Mouse (Mus musculus) CH12.LX (cell line): ENCODE results near the gene Oas3. TPM values are rescaled to one million over a fixed set of nuclear protein-coding genes. Genes with fewer than 3 reads are reported as not detected.

Experiments
- DNase-seq: peaks from one replicate; pipeline ENCODE4 v3.0.0-alpha.2; 2013; ENCODE audit errors: extremely low read depth
- H3K27ac ChIP-seq: 2 replicates; pipeline ENCODE4 v1.5.1; 2012; ENCODE audit warnings: low read depth, mild to moderate bottlenecking, control low read depth, moderate library complexity; ENCODE audit not compliant: insufficient read depth
- H3K27me3 ChIP-seq: replicated peaks from 2 replicates; pipeline ENCODE3; 2012; ENCODE audit warnings: inconsistent platforms
- H3K36me3 ChIP-seq, 2 experiments: replicated peaks in 1 of 2; 2 replicates each; pipeline versions ENCODE3 to v1.6.1; 2012; ENCODE audit warnings: inconsistent platforms in 1 of 2, low read length in 1 of 2, mild to moderate bottlenecking in 1 of 2, mixed read lengths in 1 of 2, moderate library complexity in 1 of 2; ENCODE audit not compliant: control insufficient read depth in 1 of 2, insufficient read depth in 1 of 2
- H3K4me1 ChIP-seq, 2 experiments: 2 replicates each; pipeline ENCODE4 v1.6.1; 2012; ENCODE audit warnings: inconsistent platforms in 1 of 2, moderate library complexity in 1 of 2; ENCODE audit not compliant: insufficient read depth in 2 of 2, control insufficient read depth in 1 of 2
- H3K4me2 ChIP-seq: 2 replicates; pipeline ENCODE4 v1.6.1; 2012; ENCODE audit warnings: low read depth, mild to moderate bottlenecking, control low read depth; ENCODE audit not compliant: poor library complexity, insufficient read depth, severe bottlenecking
- H3K4me3 ChIP-seq, 3 experiments: fragments of 150-350 bp in 1 of 3; sonication (generic) in 1 of 3; replicated peaks in 1 of 3; 2 replicates each; pipeline versions ENCODE3 to v1.5.1; 2011 to 2012; ENCODE audit warnings: low read depth in 2 of 3, low read length in 2 of 3, mild to moderate bottlenecking in 2 of 3, moderate library complexity in 2 of 3, control low read depth in 1 of 3, improper control_type of control experiment in 1 of 3, inconsistent platforms in 1 of 3, mixed read lengths in 1 of 3; ENCODE audit not compliant: poor library complexity in 1 of 3
- H3K79me2 ChIP-seq: replicated peaks from 2 replicates; pipeline ENCODE4 v1.6.1; 2012; ENCODE audit warnings: mild to moderate bottlenecking, moderate library complexity; ENCODE audit not compliant: control insufficient read depth, poor library complexity, insufficient read depth, severe bottlenecking; ENCODE audit errors: extremely low read depth
- H3K9ac ChIP-seq: 2 replicates; pipeline ENCODE4 v1.6.1; 2012; ENCODE audit warnings: low read depth, mild to moderate bottlenecking, control low read depth, moderate library complexity; ENCODE audit not compliant: insufficient read depth
- H3K9me3 ChIP-seq: replicated peaks from 2 replicates; pipeline ENCODE3; 2012; ENCODE audit warnings: low read length, inconsistent platforms, mixed read lengths
- CTCF ChIP-seq, 2 experiments: IDR thresholded peaks in 1 of 2; conservative IDR thresholded peaks in 1 of 2; 2 replicates each; pipeline ENCODE4 v1.5.1; 2011 to 2012; ENCODE audit warnings: low read depth in 2 of 2, low read length in 2 of 2, improper control_type of control experiment in 1 of 2, inconsistent platforms in 1 of 2, mild to moderate bottlenecking in 1 of 2, moderate library complexity in 1 of 2
- E2F4 ChIP-seq: IDR thresholded peaks from 2 replicates; pipeline ENCODE4 v1.6.1; 2011; ENCODE audit warnings: low read depth, low read length, improper control_type of control experiment; ENCODE audit not compliant: insufficient replicate concordance
- ELF1 ChIP-seq: IDR thresholded peaks from 2 replicates; pipeline ENCODE4 v1.6.1; 2014; ENCODE audit warnings: low read depth, mild to moderate bottlenecking, inconsistent platforms, low read length, improper control_type of control experiment
- IRF4 ChIP-seq: IDR thresholded peaks from 2 replicates; pipeline ENCODE4 v1.6.1; 2014; ENCODE audit warnings: low read depth, mild to moderate bottlenecking, inconsistent platforms, low read length, improper control_type of control experiment
- MEF2A ChIP-seq: IDR thresholded peaks from 2 replicates; pipeline ENCODE4 v1.6.1; 2014; ENCODE audit warnings: low read depth, mild to moderate bottlenecking, inconsistent platforms, low read length, improper control_type of control experiment, borderline replicate concordance
- MYC ChIP-seq: IDR thresholded peaks from 2 replicates; pipeline ENCODE4 v1.6.1; 2011; ENCODE audit warnings: low read depth, mild to moderate bottlenecking, improper control_type of control experiment, low read length
- POLR2A ChIP-seq: IDR thresholded peaks from 2 replicates; pipeline ENCODE4 v1.6.1; 2011; ENCODE audit warnings: low read depth, mild to moderate bottlenecking, improper control_type of control experiment, low read length
- POLR2AphosphoS2 ChIP-seq: IDR thresholded peaks from 2 replicates; pipeline ENCODE4 v1.6.1; 2011; ENCODE audit warnings: low read depth, low read length, improper control_type of control experiment
- RAD21 ChIP-seq: IDR thresholded peaks from 2 replicates; pipeline ENCODE4 v1.6.1; 2011; ENCODE audit warnings: low read depth, mild to moderate bottlenecking, low read length, improper control_type of control experiment, moderate library complexity
- SIN3A ChIP-seq: IDR thresholded peaks from 2 replicates; pipeline ENCODE4 v1.6.1; 2012; ENCODE audit warnings: low read length, improper control_type of control experiment, inconsistent platforms
- SMC3 ChIP-seq: IDR thresholded peaks from 2 replicates; pipeline ENCODE4 v1.6.1; 2011; ENCODE audit warnings: low read depth, low read length, improper control_type of control experiment
- TBP ChIP-seq: conservative IDR thresholded peaks from 2 replicates; pipeline ENCODE4 v1.6.1; 2011; ENCODE audit warnings: low read depth, low read length, improper control_type of control experiment
- TCF12 ChIP-seq: IDR thresholded peaks from 2 replicates; pipeline ENCODE4 v1.6.1; 2014; ENCODE audit warnings: low read depth, mild to moderate bottlenecking, inconsistent platforms, low read length, improper control_type of control experiment
- ZC3H11A ChIP-seq: IDR thresholded peaks from 2 replicates; pipeline ENCODE4 v1.6.1; 2012; ENCODE audit warnings: low read depth, mild to moderate bottlenecking, inconsistent platforms, low read length, improper control_type of control experiment
- dilution Hi-C: fragments of 300-500 bp; cut with MboI; formaldehyde crosslinking; loops from 2 replicates; pipeline ENCODE4 v1.14.3; 2020; ENCODE audit warnings: low sequenced_read_pairs; ENCODE audit not compliant: extremely low pct_unique_long_range_greater_than_20kb, extremely low pct_ligation_motif_present
- in situ Hi-C: fragments of 300-500 bp; cut with MboI; formaldehyde crosslinking; loops from 3 replicates; pipeline ENCODE4 v1.14.3; 2019; ENCODE audit warnings: low sequenced_read_pairs, low pct_ligation_motif_present, low pct_unique_long_range_greater_than_20kb, mixed read lengths
- polyA plus RNA-seq: library from polyadenylated mRNA; unstranded; fragments of >175 nt; gene quantifications from 2 replicates; pipeline ENCODE4 v1.2.1, GENCODE M21; 2012; ENCODE audit warnings: low read depth; ENCODE audit not compliant: insufficient read length
- total RNA-seq, 2 experiments: library from RNA; depleted of rRNA; stranded (reverse); fragments of 300-350 nt in 1 of 2; fragments of >200 nt in 1 of 2; gene quantifications; 2 replicates each; pipeline ENCODE4 v1.2.3; 2012 to 2014

Oas3 gene
- total and polyA plus RNA-seq, 3 experiments = 0.30 TPM; not detected in 2

GRCm38 (mm10) chr5:120718600-120719378 is 58.7 kb downstream of the Oas3 start:
- Histone ChIP-seq H3K27me3 (peaks cover 19% of the 10 kb centered on the region), H3K36me3 (no peaks in the 10 kb centered on the region), H3K4me1 (peaks cover 0 to 10% of the 10 kb centered on the region in 2 experiments; a peak in 2 of 4 replicates), H3K4me3 (no peak overlapping the region), H3K27ac (no peak overlapping the region), H3K9ac (no peak overlapping the region), H3K79me2 (no peaks in the 10 kb centered on the region), H3K4me2 (no peak overlapping the region), H3K9me3 (peaks cover 23% of the 10 kb centered on the region)
- dilution Hi-C loops = no loop called here
- in situ Hi-C loops = loop anchor here (25.0 kb wide), 1 partner anchor 206 kb away; the partner anchor contains the start of genes Plbd2 and Slc8b1
- DNase-seq = no peak
- TF ChIP-seq CTCF (conservative IDR thresholded peaks at IDR 0.05 in 1 of 2, IDR thresholded peaks at IDR 0.05 in 1 of 2; ENCODE audit: low read depth in 2 of 2, low read length in 2 of 2) (0 out of 4 replicates have a peak, but pooled peaks of 1 of the 2 experiments have one; percentile 11), POLR2A (no peak)

GRCm38 (mm10) chr5:120717136-120717535 is 60.3 kb downstream of the Oas3 start:
- in situ Hi-C loops = loop anchor here (25.0 kb wide), 1 partner anchor 205 kb away; the partner anchor contains the start of genes Plbd2 and Slc8b1
- H3K27ac ChIP-seq = no peak overlapping the region
- peaks cover 13% of the 10 kb centered on the region for H3K27me3 ChIP-seq
- H3K4me2 ChIP-seq = no peak overlapping the region
- dilution Hi-C loops = no loop called here
- H3K79me2 ChIP-seq = no peaks in the 10 kb centered on the region
- no peak overlapping the region for H3K9ac ChIP-seq
- peaks cover 0 to 11% of the 10 kb centered on the region in 2 experiments; a peak in 2 of 4 replicates for H3K4me1 ChIP-seq
- H3K36me3 ChIP-seq = no peaks in the 10 kb centered on the region
- peaks cover 21% of the 10 kb centered on the region for H3K9me3 ChIP-seq
- H3K4me3 ChIP-seq = no peak overlapping the region
- no peak for DNase-seq
- no peak for TF ChIP-seq TCF12
- no peak for TF ChIP-seq POLR2AphosphoS2
- no peak for TF ChIP-seq E2F4
- no peak for TF ChIP-seq MEF2A
- TF ChIP-seq TBP = no peak

GRCm38 (mm10) chr5:120714314-120714713 is 63.1 kb downstream of the Oas3 start:
- no peak overlapping the region for H3K4me3 ChIP-seq
- peaks cover 6% of the 10 kb centered on the region for H3K9me3 ChIP-seq
- H3K27me3 ChIP-seq = peaks cover 11% of the 10 kb centered on the region
- H3K27ac ChIP-seq = no peak overlapping the region
- no peaks in the 10 kb centered on the region for H3K79me2 ChIP-seq
- H3K36me3 ChIP-seq = no peaks in the 10 kb centered on the region
- H3K4me1 ChIP-seq = peaks cover 9 to 21% of the 10 kb centered on the region in 2 experiments; a peak in 3 of 4 replicates
- TF ChIP-seq MYC (no peak), SMC3 (peak; percentile 96), CTCF (conservative IDR thresholded peaks at IDR 0.05 in 1 of 2, IDR thresholded peaks at IDR 0.05 in 1 of 2; ENCODE audit: low read depth in 2 of 2, low read length in 2 of 2) (peak; percentile 72 to 96), SIN3A (no peak), MEF2A (no peak), IRF4 (0 out of 2 replicates have a peak, but pooled peaks have one; percentile 13), RAD21 (peak; percentile 93), ELF1 (peak; percentile 59), ZC3H11A (peak; percentile 82)
- peak; percentile 71 for DNase-seq
- H3K4me2 ChIP-seq = 0 out of 2 replicates have a peak overlapping the region, but pooled peaks have one; percentile 19
- dilution Hi-C loops = no loop called here
- no peak overlapping the region for H3K9ac ChIP-seq
- in situ Hi-C loops = loop anchor here (5.0 to 25.0 kb wide), 3 partner anchors 37 to 202 kb away; partner anchors contain the start of genes Plbd2 and Slc8b1
